Mouse (Mus musculus) induced T-regulatory cell, adult 2 months (primary cell): ENCODE results near the gene Cd244a.

Experiments used
- DNase-seq: peaks from one replicate; pipeline ENCODE4 v3.0.0-alpha.2; 2012; ENCODE audit warnings: low read depth

Cd244a gene

GRCm38 (mm10) chr1:171558898-171559297 lies at the start of gene Cd244a:
TSS of gene Cd244a (plus strand) at chr1:171559193.
- no peak for DNase-seq

- peak; percentile 44 for DNase-seq
Measured at GRCm38 (mm10) chr1:171513234-171513633, 45.8 kb upstream of the Cd244a start.

GRCm38 (mm10) chr1:171513760-171514159 lies 45.2 kb upstream of the Cd244a start:
- DNase-seq, result no peak

DNA sequence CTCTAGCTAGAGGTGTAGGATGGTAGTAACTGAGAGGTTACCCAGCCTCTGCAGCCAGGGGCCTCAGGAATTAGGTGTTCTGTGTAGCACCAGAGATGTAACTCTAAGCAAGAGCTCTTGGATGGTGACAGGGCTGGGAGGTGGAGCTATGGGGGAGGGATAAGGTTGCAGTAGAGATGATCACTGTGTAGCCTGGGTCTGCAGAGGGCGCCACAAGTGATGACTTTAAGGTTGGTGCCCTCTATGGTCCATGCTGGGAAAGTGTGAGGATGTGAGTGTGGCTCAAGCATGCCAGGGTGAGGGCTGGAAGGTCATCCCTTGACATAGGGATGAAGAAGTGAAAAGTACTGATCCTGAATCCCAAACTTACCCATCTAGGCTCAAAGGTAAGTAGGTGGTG lies 44.0 kb upstream of the Cd244a start:
- peak; percentile 47 for DNase-seq

- no peak for DNase-seq
Measured at GRCm38 (mm10) chr1:171515557-171515956, 43.4 kb upstream of the Cd244a start.

DNA sequence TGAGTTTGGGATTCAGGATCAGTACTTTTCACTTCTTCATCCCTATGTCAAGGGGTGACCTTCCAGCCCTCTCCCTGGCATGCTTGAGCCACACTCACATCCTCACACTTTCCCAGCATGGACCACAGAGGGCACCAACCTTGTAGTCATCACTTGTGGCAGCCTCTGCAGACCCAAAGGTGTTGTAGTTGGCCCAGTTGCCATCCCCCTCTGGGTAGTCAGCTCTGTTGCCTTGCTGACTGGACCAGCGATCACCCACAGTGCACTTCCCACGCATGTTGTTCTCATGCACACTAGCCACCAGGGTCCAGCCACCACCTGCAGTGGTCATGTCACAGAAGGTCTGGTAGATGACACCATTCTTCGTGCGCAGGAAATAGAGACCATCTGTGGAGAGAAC lies 27.6 kb upstream of the Cd244a start:
- no peak for DNase-seq

DNA sequence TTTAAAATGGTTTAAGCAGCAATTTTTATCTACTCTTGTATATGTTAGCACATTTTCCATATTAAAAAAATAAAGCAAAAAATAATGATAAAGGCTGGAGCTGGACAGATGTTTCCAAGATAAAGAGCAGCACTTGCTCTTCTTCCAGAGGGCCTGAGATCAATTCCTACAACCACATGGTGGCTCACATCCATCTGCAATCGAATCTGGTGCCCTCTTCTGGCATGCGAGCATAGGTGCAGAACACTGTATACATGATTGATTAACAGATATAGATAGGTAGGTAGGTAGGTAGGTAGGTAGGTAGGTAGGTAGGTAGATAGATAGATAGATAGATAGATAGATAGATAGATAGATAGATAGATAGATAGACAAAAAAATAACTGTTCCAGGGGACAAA lies 26.2 kb upstream of the Cd244a start:
- DNase-seq, result peak; percentile 63

DNA sequence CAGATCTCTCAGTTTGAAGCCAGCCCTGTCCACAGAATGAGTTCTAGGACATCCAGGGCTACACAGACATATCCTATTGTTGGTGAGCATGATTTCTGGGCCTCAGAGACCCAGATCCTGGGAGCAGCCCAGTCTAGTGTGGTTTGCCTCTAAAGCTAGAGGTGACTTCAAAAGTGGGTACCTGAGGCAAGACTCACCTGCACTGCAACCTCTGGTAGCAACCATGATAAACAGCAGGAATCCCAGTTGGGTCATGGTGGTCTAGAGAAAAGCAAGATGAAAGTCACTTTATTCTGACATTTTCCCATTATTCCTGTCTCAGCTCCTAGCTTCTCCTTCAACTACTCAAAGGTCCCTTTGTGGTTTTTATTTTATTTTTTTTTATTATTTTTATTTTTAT lies 24.4 kb upstream of the Cd244a start:
- DNase-seq, result no peak

GRCm38 (mm10) chr1:171535194-171535593 lies 23.8 kb upstream of the Cd244a start, which contains the start of gene Itln1:
TSS of gene Itln1 (minus strand) at chr1:171535294.
- no peak for DNase-seq

GRCm38 (mm10) chr1:171540694-171541093 lies 18.3 kb upstream of the Cd244a start:
- no peak for DNase-seq

GRCm38 (mm10) chr1:171551326-171551725 lies 7.7 kb upstream of the Cd244a start:
- DNase-seq, result peak; percentile 24

GRCm38 (mm10) chr1:171552230-171552629 lies 6.8 kb upstream of the Cd244a start:
- no peak for DNase-seq

GRCm38 (mm10) chr1:171553359-171554341 lies 5.3 kb upstream of the Cd244a start:
- no peak for DNase-seq

- DNase-seq, result no peak
Measured at GRCm38 (mm10) chr1:171556366-171556765, 2.6 kb upstream of the Cd244a start.

DNA sequence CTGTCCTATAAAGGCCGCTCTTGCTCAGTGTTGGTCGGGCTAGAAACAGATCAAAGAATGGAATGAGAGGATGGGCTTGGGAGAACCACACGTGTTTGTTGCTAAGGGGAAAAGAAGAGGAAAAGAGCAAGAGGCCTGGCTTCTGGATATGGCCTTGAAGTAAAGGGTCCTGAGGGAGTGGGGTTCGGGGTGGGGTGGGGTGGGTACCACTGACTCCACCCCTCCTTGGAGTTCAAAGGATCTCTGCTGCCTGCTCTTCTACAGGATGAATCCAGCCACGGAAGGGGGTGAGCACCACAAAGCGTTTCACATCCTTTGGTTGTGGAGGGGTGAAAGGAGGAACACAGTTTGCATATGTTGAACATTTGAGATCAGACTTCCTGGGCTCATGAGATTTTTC lies 586 bp upstream of the Cd244a start:
- DNase-seq, result no peak

GRCm38 (mm10) chr1:171560262-171560661 lies 1.3 kb downstream of the Cd244a start:
- DNase-seq, result no peak

DNA sequence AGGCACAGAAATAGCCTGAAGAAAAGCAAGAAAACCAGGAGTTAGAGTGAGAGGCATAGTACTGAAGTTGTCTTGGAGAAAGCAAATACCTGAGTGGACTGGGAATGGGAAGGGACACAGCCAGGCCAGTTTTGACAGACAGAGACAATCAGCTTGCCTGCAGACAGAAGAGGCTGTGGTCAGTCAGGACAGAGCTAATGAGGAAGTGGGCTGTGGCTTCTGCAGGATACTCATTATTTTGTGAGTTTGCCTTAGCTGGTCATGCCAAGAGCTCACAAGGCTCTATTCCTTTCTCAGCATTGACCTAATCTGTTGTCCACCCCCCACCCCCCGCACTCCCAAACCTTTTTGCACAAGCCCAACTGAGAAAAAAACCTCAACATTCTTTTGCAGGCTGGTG lies 2.2 kb downstream of the Cd244a start:
- DNase-seq, result no peak

DNA sequence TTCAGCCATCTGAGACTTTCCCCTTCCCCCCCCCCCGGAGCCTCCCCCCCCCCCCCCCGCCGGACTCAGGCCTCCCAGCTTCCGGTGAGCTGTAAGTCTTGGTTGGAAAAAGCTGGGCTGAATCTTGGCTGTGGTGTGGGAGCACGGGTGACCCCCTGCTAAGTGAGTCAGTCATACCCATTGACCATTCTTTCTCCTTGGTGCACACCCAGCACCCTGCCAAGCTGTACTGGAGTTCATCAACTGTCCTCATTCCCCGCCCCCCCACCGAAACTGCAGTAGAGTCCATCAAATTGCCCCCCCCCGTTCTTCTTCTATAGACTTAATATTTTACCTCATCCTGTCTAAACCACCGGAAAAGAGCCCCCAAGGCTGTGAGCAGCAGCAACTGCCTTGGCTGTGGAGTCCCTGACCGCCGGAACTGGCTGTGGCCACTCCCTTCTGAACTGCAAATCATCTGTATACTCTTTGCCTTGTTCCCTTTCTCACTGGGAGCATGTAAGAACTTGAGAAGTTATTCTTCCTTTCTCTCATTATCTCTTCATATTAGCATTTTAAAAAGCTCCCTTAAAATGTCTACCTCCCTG lies 2.7 kb downstream of the Cd244a start:
- DNase-seq, result peak; percentile 38

GRCm38 (mm10) chr1:171563042-171563441 lies 4.0 kb downstream of the Cd244a start:
- no peak for DNase-seq

DNA sequence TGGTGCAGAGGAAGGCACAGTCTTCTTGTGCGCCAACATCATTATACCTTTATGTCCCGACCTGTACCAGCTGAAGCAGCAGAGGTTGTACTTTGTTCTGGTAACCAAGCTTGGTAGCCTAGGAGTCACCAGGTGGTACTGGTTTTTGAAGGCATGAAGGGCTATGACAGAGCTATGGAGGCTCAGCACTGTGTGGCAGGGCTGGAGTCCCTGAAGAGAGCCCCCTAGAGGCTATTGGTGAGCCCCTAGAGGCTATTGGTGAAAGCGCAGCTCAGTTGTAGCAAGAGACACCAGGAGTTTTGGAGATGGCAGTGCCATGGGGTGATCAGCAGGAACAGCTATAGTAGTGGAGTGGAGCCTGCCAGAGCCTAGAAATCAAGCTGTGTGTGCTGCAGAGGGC lies 5.3 kb downstream of the Cd244a start:
- DNase-seq, result peak; percentile 75

- DNase-seq, result peak; percentile 41
Measured at GRCm38 (mm10) chr1:171565888-171566287, 6.9 kb downstream of the Cd244a start.

GRCm38 (mm10) chr1:171566777-171567176 lies 7.8 kb downstream of the Cd244a start:
- DNase-seq, result peak; percentile 86

- no peak for DNase-seq
Measured at GRCm38 (mm10) chr1:171568436-171568835, 9.4 kb downstream of the Cd244a start.
